Mouse (Mus musculus): Measurements from ENCODE around the gene Zfp385c.
"Not testable (repeated sequence)": the region's sequence is repeated elsewhere in the genome, so short reads cannot be mapped to it uniquely, and the experiment has no call there.

Zfp385c gene

DNA sequence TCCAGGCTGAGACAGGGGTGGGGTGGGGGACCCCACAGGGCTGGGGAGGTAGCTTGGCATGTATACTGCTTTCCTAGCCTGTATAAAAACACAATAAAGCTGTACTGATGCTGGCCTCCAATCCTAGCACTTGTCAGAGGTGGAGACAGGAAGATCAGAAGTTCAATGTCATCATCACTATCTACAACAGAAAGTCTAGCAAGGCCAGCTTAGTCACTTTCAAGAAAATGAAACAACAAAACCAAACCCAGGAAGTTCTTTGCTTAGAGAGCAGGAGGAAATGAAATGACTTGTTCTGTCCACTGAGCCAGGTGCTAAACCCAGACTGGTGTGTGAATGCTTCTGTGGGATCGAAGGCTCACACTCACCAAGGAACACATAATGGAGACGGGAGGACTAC, 103.8 kb downstream of the Zfp385c start:
- DNase-seq, result no peak

DNA sequence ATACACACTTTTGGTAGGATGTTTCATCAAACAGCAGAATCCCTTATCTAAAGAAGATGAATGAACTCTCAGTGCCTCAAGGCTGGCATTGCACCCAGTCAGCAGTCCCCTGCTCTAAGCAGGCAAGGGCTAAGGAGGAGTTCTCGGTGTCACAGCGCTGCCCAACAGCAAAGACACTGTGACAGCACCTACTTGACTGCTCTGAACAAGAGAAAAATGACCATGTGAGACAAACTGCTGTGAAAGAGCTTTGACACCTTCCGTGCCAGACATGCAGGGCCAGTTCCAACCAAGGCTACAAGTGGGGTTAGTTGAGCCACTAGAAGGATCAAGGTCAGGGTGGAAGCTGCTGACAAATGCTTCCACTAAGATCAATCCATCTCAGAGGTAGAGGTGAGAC, 107.1 kb downstream of the Zfp385c start:
- DNase-seq, result no peak

DNA sequence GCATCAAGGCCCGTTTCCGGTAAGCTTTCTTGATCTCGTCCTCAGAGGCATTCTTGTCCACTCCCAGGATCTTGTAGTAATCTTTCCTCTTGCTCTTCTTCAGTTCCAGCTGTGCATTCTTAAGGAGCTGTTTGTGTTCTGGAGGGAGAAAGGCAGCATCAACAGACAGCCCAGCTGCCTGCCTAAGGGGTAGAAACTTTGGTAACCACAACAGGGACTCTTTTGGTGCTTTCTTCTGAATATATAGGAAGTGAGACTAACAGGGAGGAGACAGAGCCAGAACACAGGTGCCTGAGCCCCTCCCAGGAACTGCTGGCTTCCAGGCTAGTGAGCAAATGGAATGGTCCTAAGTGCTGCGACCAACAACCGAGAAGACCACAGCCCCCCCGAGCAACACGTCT, 107.7 kb downstream of the Zfp385c start:
- DNase-seq, result no peak

DNA sequence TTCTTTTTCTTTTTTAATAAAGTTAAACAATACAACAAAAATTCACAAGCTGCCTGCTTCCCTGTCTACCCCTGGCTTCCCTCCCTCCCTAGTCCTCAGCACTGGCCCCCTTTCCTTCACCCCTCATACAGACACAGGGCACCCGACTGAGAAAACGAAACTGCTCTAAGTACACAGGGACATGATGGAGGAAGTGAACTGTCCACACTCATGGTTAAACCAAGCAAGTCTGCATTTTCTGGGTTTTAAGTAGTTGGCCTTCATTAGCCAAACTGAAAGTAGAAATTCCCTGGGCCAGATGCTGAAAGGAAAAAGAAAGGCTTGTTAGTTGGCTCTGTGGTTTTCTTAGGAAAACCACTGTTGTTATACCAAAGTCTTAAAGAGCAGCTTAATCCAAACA, 109.4 kb downstream of the Zfp385c start:
- DNase-seq, result no peak

DNA sequence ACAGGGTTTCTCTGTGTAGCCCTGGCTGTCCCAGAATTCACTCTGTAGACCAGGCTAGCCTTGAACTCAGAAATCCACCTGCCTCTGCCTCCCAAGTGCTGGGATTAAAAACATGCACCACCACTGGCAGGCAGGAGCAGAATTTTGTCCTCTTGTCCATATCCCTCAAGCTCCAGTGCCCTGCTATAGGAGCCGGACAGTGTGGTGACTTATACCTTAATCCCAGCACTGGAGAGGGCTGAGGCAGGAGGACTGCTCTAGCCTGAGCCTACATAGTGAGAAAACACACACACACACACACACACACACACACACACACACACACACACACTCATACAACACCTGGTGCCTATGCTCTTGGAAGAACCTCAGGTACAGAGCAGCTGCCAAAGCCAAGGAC, 109.8 kb downstream of the Zfp385c start:
- DNase-seq, result not testable (repeated sequence)

DNA sequence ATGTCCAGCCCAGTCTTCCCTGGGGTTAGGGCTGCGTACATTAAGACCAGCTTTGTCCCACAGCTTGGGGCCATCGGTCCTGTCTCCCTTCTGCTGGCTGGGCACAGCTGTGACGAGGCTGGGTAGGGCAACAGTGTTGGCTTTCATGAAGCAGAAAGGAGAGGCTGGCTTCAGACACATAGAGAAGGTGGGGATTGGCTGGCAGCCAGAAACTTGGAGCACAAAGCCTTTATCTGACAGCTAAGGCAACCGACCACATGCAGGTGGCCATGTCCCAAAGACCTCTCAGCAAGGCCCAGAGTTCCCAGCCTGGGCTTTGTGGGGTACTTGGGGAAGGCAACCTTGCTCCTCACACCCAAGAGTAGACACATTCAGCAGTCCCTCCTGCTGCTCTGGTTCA, 110.5 kb downstream of the Zfp385c start:
- peak; percentile 86 for DNase-seq

DNA sequence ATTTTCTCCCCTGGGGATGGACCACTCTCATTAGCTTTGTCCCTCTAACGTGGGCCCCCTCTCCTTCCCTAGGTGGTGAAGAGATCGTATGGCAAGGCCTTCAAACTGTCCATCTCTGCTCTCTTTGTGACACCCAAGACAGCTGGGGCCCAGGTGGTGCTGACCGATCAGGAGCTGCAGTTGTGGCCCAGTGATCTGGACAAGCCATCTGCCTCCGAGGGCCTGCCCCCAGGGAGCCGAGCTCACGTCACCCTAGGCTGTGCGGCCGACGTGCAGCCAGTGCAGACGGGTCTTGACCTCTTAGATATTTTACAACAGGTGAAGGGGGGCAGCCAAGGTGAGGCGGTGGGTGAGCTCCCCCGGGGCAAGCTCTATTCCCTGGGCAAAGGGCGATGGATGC, 112.0 kb downstream of the Zfp385c start:
- DNase-seq, result no peak

DNA sequence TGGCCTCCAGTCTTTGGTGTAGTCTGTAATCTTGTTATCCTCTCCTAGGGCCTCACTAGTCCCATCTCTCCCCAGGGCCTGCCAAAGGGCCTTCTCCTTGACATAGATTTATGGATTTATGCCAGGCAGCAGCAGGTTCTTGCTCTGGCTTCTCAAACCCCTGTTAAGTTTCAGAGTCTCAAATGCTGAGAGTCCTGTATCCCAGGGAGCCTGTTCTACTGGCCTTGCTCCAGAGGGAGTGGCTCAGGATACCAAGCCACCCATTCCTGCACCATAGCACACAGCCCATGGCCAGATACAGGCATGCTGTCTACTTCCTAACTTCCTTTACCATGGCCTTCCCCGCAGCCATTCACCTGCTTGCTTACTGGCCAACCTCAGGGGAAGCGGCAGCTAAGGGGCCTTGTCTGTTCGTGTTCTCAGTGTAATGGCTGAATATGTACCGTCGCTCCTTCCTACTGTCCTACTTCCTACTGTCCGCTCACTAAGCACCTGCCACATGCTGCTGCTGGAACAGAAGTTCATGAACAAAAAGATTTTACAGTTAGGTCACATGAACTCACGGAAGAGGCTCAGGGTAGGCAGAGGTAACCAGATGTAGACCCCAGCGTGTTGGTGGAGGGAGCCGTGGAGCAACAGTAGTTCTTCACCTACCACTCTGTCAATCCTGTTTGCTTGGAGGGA, 113.0 kb downstream of the Zfp385c start:
- DNase-seq, result no peak

DNA sequence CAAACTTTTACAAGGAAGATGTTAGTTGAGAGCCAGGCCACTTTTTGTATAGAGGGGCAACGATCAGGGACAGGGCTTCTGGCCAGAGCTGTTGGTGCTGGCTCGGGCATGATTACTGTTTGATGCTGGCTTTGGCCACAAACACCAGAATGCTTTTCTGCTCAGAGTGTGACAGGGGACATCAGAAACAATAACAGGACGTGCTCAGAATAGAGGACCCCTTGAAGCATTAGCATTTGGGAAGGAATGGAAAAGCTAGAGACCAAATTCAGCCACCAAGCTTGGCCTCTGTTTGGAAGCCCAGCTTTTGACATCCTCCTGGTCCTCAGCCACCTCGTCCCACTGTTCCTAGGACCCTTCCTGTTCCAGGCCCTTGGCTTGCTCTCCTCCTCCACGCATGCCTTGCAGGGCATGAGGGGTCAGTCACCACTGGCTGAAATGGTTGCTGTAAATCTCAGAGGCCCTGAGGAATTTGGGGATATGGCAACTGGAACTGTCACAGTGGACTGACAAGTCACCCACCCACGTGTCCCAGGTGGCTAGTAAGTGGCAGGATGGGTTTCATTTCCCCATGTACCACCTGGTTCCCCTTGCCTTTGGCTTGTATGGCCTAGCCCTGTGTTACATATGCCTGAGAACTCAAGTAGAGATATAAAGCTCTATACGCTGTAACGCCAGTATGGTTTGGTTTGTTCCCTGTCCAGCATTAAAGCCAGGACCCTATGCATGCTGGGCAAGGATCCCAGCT, 114.2 kb downstream of the Zfp385c start:
- DNase-seq, result no peak

Measured in layer of hippocampus, adult 9-11 months (tissue).